8 mouse cellular contexts compared by ENCODE assay signal in genomic region chr2:28447315-28447670, GRCm38 (mm10). TPM values are rescaled to one million over a fixed set of nuclear protein-coding genes. Genes with fewer than 3 reads are reported as not detected.
A peak's percentile ranks its signal among the peaks of the same experiment; 100 is the strongest.
DNase-seq lines count a peak whose midpoint lies in the region; ATAC-seq and TF ChIP-seq lines count a peak whose summit lies in the region.

No protein-coding gene starts in this region.

- peak overlapping the region; percentile 88 for H3K4me2 ChIP-seq in lung, embryonic 14.5 days
- peak overlapping the region; percentile 96 for H3K4me2 ChIP-seq in forebrain, embryonic 11.5 days (ENCODE audit: low read depth, low read length, severe bottlenecking)
- H3K4me2 ChIP-seq in limb, embryonic 11.5 days (ENCODE audit: low read depth, severe bottlenecking) = peak overlapping the region; percentile 95

- H3K9ac ChIP-seq in lung, embryonic 14.5 days = peak overlapping the region; percentile 80
- peak overlapping the region; percentile 86 for H3K9ac ChIP-seq in forebrain, embryonic 11.5 days (ENCODE audit: low read length)
- H3K9ac ChIP-seq in limb, embryonic 11.5 days (ENCODE audit: low read length) = peak overlapping the region; percentile 78

- H3K36me3 ChIP-seq in lung, embryonic 14.5 days (ENCODE audit: insufficient read depth) = peaks cover 15% of the 10 kb centered on the region
- no peaks in the 10 kb centered on the region; the same call in 1 of the 2 replicates for H3K36me3 ChIP-seq in forebrain, embryonic 11.5 days (ENCODE audit: control insufficient read depth, insufficient read depth, low read length)
- H3K36me3 ChIP-seq in limb, embryonic 11.5 days (ENCODE audit: control insufficient read depth, insufficient read depth, low read length) = peaks cover 2% of the 10 kb centered on the region; the same call in 1 of the 2 replicates

- H3K9me3 ChIP-seq in lung, embryonic 14.5 days (ENCODE audit: low read depth, low read length) = no peaks in the 10 kb centered on the region
- H3K9me3 ChIP-seq in forebrain, embryonic 11.5 days (ENCODE audit: control insufficient read depth, low read length) = no peaks in the 10 kb centered on the region
- H3K9me3 ChIP-seq in limb, embryonic 11.5 days (ENCODE audit: control insufficient read depth, low read length) = no peaks in the 10 kb centered on the region

- 7% methylated on average over 11 of the region's 11 CpGs for WGBS in lung, embryonic 14.5 days
- 9% methylated on average over 11 of the region's 11 CpGs for WGBS in forebrain, embryonic 11.5 days
- 11% methylated on average over 11 of the region's 11 CpGs for WGBS in limb, embryonic 11.5 days
- WGBS in olfactory bulb, adult 2 months = 2% methylated on average over 11 of the region's 11 CpGs

- H3K4me3 ChIP-seq in lung, embryonic 14.5 days (ENCODE audit: low read depth, low read length) = peak overlapping the region; percentile 67
- H3K4me3 ChIP-seq in forebrain, embryonic 11.5 days (ENCODE audit: low read depth, low read length) = peak overlapping the region; percentile 70
- H3K4me3 ChIP-seq in limb, embryonic 11.5 days (ENCODE audit: low read depth, low read length) = peak overlapping the region; percentile 62
- peak overlapping the region; percentile 84 for H3K4me3 ChIP-seq in olfactory bulb, adult 2 months (ENCODE audit: insufficient read depth, low read depth, low read length)

- TF ChIP-seq POLR2A in olfactory bulb, adult 2 months (IDR thresholded peaks at IDR 0.05; ENCODE audit: insufficient read depth, low read depth, low read length) = no peak

- H3K27ac ChIP-seq in lung, embryonic 14.5 days (ENCODE audit: low read depth) = peak overlapping the region; percentile 73
- H3K27ac ChIP-seq in forebrain, embryonic 11.5 days (ENCODE audit: low read depth, low read length) = no peak overlapping the region
- H3K27ac ChIP-seq in limb, embryonic 11.5 days (replicated peaks; ENCODE audit: low read depth, low read length) = no peak overlapping the region
- H3K27ac ChIP-seq in olfactory bulb, adult 2 months (ENCODE audit: insufficient read depth, low read depth, low read length) = no peak overlapping the region

- TF ChIP-seq CTCF in lung, embryonic 14.5 days (IDR thresholded peaks at IDR 0.05; ENCODE audit: low read depth) = no peak
- no peak for TF ChIP-seq CTCF in olfactory bulb, adult 2 months (IDR thresholded peaks at IDR 0.05; ENCODE audit: insufficient read depth, low read depth, low read length)

- no peaks in the 10 kb centered on the region for H3K27me3 ChIP-seq in lung, embryonic 14.5 days (ENCODE audit: insufficient read depth, low read length)
- H3K27me3 ChIP-seq in forebrain, embryonic 11.5 days (ENCODE audit: control insufficient read depth, insufficient read depth, low read length) = no peaks in the 10 kb centered on the region; the same call in 1 of the 2 replicates
- H3K27me3 ChIP-seq in limb, embryonic 11.5 days (ENCODE audit: control insufficient read depth, insufficient read depth, low read length) = no peaks in the 10 kb centered on the region

- peak; percentile 28; the same call in 1 of the 2 replicates for ATAC-seq in lung, embryonic 14.5 days (ENCODE audit: insufficient read depth)
- ATAC-seq in forebrain, embryonic 11.5 days (replicated peaks; ENCODE audit: low FRiP score) = no peak
- no peak; the same call in 1 of the 2 replicates for ATAC-seq in limb, embryonic 11.5 days (ENCODE audit: insufficient number of reproducible peaks, low FRiP score, low TSS enrichment, low read depth)

- no peaks in the 10 kb centered on the region for H3K4me1 ChIP-seq in lung, embryonic 14.5 days (ENCODE audit: insufficient read depth)
- peaks cover 5% of the 10 kb centered on the region; the same call in 1 of the 2 replicates for H3K4me1 ChIP-seq in forebrain, embryonic 11.5 days (replicated peaks; ENCODE audit: control insufficient read depth, insufficient read depth, low read length)
- no peaks in the 10 kb centered on the region for H3K4me1 ChIP-seq in limb, embryonic 11.5 days (ENCODE audit: control insufficient read depth, insufficient read depth, low read length)
- H3K4me1 ChIP-seq in olfactory bulb, adult 2 months (ENCODE audit: control insufficient read depth, insufficient read depth, low read length) = peaks cover 11% of the 10 kb centered on the region

- DNase-seq in lung, embryonic 14.5 days = peak; percentile 27
- DNase-seq in lung, postnatal 14 days = no peak
- no peak for DNase-seq in forebrain, embryonic 11.5 days (ENCODE audit: low spot score)
- DNase-seq in limb, embryonic 11.5 days (ENCODE audit: low spot score) = no peak
- DNase-seq in thymus, postnatal 14 days = no peak
- DNase-seq in thymus, postnatal 36 days = no peak
- DNase-seq in layer of hippocampus, adult 18-20 months (ENCODE audit: low spot score in 2 of 2) = no peak

RNA-seq across cellular contexts. Expression of gene Ppp1r26, which starts 0.7 kb away (rescaled TPM):
- polyA plus RNA-seq in lung, embryonic 14.5 days (2014; fragmentation: Nextera tagmentation; extraction: Ambion mirVana) = 5.9 and 6.8 TPM in 2 replicates
- 7.4 and 7.8 TPM in 2 replicates for polyA plus RNA-seq in forebrain, embryonic 11.5 days (2014; fragmentation: Nextera tagmentation; extraction: Ambion mirVana)
- polyA plus RNA-seq in limb, embryonic 11.5 days (2014; fragmentation: Nextera tagmentation; extraction: Ambion mirVana) = 5.3 and 5.4 TPM in 2 replicates
- polyA plus RNA-seq in olfactory bulb, adult 2 months (2012; ENCODE audit: insufficient read depth, insufficient read length, low replicate concordance, missing spikeins) = not detected in 2 replicates
- total RNA-seq in layer of hippocampus, adult 18-20 months (2021) = 10 to 100 TPM; 16.8 to 17.7 TPM

RNA-seq across cellular contexts. Expression of gene 1700007K13Rik, which starts 18.8 kb away (rescaled TPM):
- 1.3 TPM in 1 of 2 replicates, not detected in the other for polyA plus RNA-seq in lung, embryonic 14.5 days (2014; fragmentation: Nextera tagmentation; extraction: Ambion mirVana)
- 1.6 and 2.2 TPM in 2 replicates for polyA plus RNA-seq in forebrain, embryonic 11.5 days (2014; fragmentation: Nextera tagmentation; extraction: Ambion mirVana)
- 0.95 and 0.96 TPM in 2 replicates for polyA plus RNA-seq in limb, embryonic 11.5 days (2014; fragmentation: Nextera tagmentation; extraction: Ambion mirVana)
- not detected in 2 replicates for polyA plus RNA-seq in olfactory bulb, adult 2 months (2012; ENCODE audit: insufficient read depth, insufficient read length, low replicate concordance, missing spikeins)
- 1 to 10 TPM; 2.7 to 4.5 TPM for total RNA-seq in layer of hippocampus, adult 18-20 months (2021)

RNA-seq across cellular contexts. Expression of gene Mrps2, which starts 20.6 kb away (rescaled TPM):
- polyA plus RNA-seq in lung, embryonic 14.5 days (2014; fragmentation: Nextera tagmentation; extraction: Ambion mirVana) = 58.5 and 59.9 TPM in 2 replicates
- polyA plus RNA-seq in forebrain, embryonic 11.5 days (2014; fragmentation: Nextera tagmentation; extraction: Ambion mirVana) = 67.2 and 70.6 TPM in 2 replicates
- 70.4 and 72.9 TPM in 2 replicates for polyA plus RNA-seq in limb, embryonic 11.5 days (2014; fragmentation: Nextera tagmentation; extraction: Ambion mirVana)
- not detected in 2 replicates for polyA plus RNA-seq in olfactory bulb, adult 2 months (2012; ENCODE audit: insufficient read depth, insufficient read length, low replicate concordance, missing spikeins)
- total RNA-seq in layer of hippocampus, adult 18-20 months (2021) = 10 to 100 TPM; 36.5 to 42.1 TPM

RNA-seq across cellular contexts. Expression of gene Gbgt1, which starts 49.4 kb away (rescaled TPM):
- 0.41 and 0.76 TPM in 2 replicates for polyA plus RNA-seq in lung, embryonic 14.5 days (2014; fragmentation: Nextera tagmentation; extraction: Ambion mirVana)
- 0.35 TPM in 1 of 2 replicates, not detected in the other for polyA plus RNA-seq in forebrain, embryonic 11.5 days (2014; fragmentation: Nextera tagmentation; extraction: Ambion mirVana)
- polyA plus RNA-seq in limb, embryonic 11.5 days (2014; fragmentation: Nextera tagmentation; extraction: Ambion mirVana) = not detected in 2 replicates
- not detected in 2 replicates for polyA plus RNA-seq in olfactory bulb, adult 2 months (2012; ENCODE audit: insufficient read depth, insufficient read length, low replicate concordance, missing spikeins)
- total RNA-seq in layer of hippocampus, adult 18-20 months (2021) = 1 to 10 TPM; 1.5 to 2.2 TPM

RNA-seq across cellular contexts. Expression of gene Gm10134, which starts 58.6 kb away (rescaled TPM):
- polyA plus RNA-seq in lung, embryonic 14.5 days (2014; fragmentation: Nextera tagmentation; extraction: Ambion mirVana) = 1.2 and 2.4 TPM in 2 replicates
- polyA plus RNA-seq in forebrain, embryonic 11.5 days (2014; fragmentation: Nextera tagmentation; extraction: Ambion mirVana) = not detected in 2 replicates
- not detected in 2 replicates for polyA plus RNA-seq in limb, embryonic 11.5 days (2014; fragmentation: Nextera tagmentation; extraction: Ambion mirVana)
- polyA plus RNA-seq in olfactory bulb, adult 2 months (2012; ENCODE audit: insufficient read depth, insufficient read length, low replicate concordance, missing spikeins) = not detected in 2 replicates
- 1 to 10 TPM; 1.0 to 1.8 TPM for total RNA-seq in layer of hippocampus, adult 18-20 months (2021)
